Mouse (Mus musculus) forebrain, embryonic 14.5 days (tissue): ENCODE measurements around the gene Trdn. TPM values are rescaled to one million over a fixed set of nuclear protein-coding genes. Genes with fewer than 3 reads are reported as not detected.
A peak's percentile ranks its signal among the peaks of the same experiment; 100 is the strongest.

Experiments
- ATAC-seq: fragments of 200-750 bp; cut with Nextera tagmentation; 2 replicates; pipeline ENCODE4 v1.8.0; 2017; ENCODE audit warnings: mild to moderate bottlenecking, moderate library complexity
- DNase-seq: peaks from one replicate; pipeline ENCODE4 v3.0.0-alpha.2; 2015; ENCODE audit warnings: low spot score
- H3K27ac ChIP-seq: fragments of 300-500 bp; sonication (generic); 2 replicates; pipeline ENCODE4 v1.5.1; 2014; ENCODE audit warnings: low read depth, mild to moderate bottlenecking, control low read depth, low read length, moderate library complexity
- H3K27me3 ChIP-seq: fragments of 300-500 bp; sonication (generic); replicated peaks from 2 replicates; pipeline ENCODE4 v1.6.1; 2014; ENCODE audit warnings: low read length, control low read depth, mixed read lengths; ENCODE audit not compliant: control insufficient read depth, insufficient read depth
- H3K36me3 ChIP-seq: fragments of 300-500 bp; sonication (generic); 2 replicates; pipeline ENCODE4 v1.6.1; 2014; ENCODE audit warnings: low read length, control low read depth; ENCODE audit not compliant: control insufficient read depth, insufficient read depth
- H3K4me1 ChIP-seq: fragments of 300-500 bp; sonication (generic); 2 replicates; pipeline ENCODE4 v1.6.1; 2014; ENCODE audit warnings: antibody characterized with exemption, low read length, control low read depth; ENCODE audit not compliant: control insufficient read depth, insufficient read depth
- H3K4me2 ChIP-seq: fragments of 300-500 bp; sonication (generic); 2 replicates; pipeline ENCODE4 v1.6.1; 2014; ENCODE audit warnings: mild to moderate bottlenecking, control low read depth, low read length
- H3K4me3 ChIP-seq: fragments of 300-500 bp; sonication (generic); 2 replicates; pipeline ENCODE4 v1.5.1; 2014; ENCODE audit warnings: low read depth, low read length, control low read depth
- H3K9ac ChIP-seq: fragments of 300-500 bp; sonication (generic); 2 replicates; pipeline ENCODE4 v1.6.1; 2014; ENCODE audit warnings: mild to moderate bottlenecking, low read length, control low read depth, moderate library complexity
- H3K9me3 ChIP-seq: fragments of 300-500 bp; sonication (generic); replicated peaks from 2 replicates; pipeline ENCODE4 v1.6.1; 2016; ENCODE audit warnings: low read length, control low read depth, mixed read lengths; ENCODE audit not compliant: control insufficient read depth
- WGBS: fragments of 180-500 bp; shearing (Covaris S2); extraction: QIAGEN DNeasy Blood & Tissue Kit; methylation state at CpG from one replicate; pipeline ENCODE4 v1.1.7; 2014; 5-methylcytosine and 5-hydroxymethylcytosine counted together
- polyA plus RNA-seq: library from polyadenylated mRNA; unstranded; fragments of >200 nt; fragmentation: Nextera tagmentation; extraction: Ambion mirVana; gene quantifications from 2 replicates; pipeline ENCODE4 v1.2.1, GENCODE M21; 2014

The Trdn gene
- polyA plus RNA-seq, 1 experiment from 2014 or later: not detected

- H3K4me3 ChIP-seq: no peak overlapping the region
- no peak overlapping the region for H3K4me2 ChIP-seq
- ATAC-seq (peak; percentile 37; the same call in 1 of the 2 replicates), DNase-seq (peak; percentile 39)
- no peak overlapping the region for H3K9ac ChIP-seq
- no peaks in the 10 kb centered on the region for H3K9me3 ChIP-seq
- no peaks in the 10 kb centered on the region for H3K4me1 ChIP-seq
- no peak overlapping the region for H3K27ac ChIP-seq
- H3K27me3 ChIP-seq: no peaks in the 10 kb centered on the region
- no peaks in the 10 kb centered on the region for H3K36me3 ChIP-seq
Observed at GRCm38 (mm10) chr10:33107942-33108341, 27.6 kb downstream of the Trdn start.

- H3K27ac ChIP-seq: no peak overlapping the region
- H3K4me1 ChIP-seq: no peaks in the 10 kb centered on the region
- H3K9ac ChIP-seq: no peak overlapping the region
- no peaks in the 10 kb centered on the region for H3K36me3 ChIP-seq
- H3K4me2 ChIP-seq: no peak overlapping the region
- ATAC-seq (no peak), DNase-seq (no peak)
- H3K4me3 ChIP-seq: no peak overlapping the region
- H3K9me3 ChIP-seq: no peaks in the 10 kb centered on the region
- H3K27me3 ChIP-seq: no peaks in the 10 kb centered on the region
Observed at GRCm38 (mm10) chr10:33123028-33123427, 42.7 kb downstream of the Trdn start.

GRCm38 (mm10) chr10:33144911-33145310 lies 64.6 kb downstream of the Trdn start:
- no peaks in the 10 kb centered on the region for H3K36me3 ChIP-seq
- WGBS: 90% methylated on average over 1 of the region's 1 CpGs
- no peak for ATAC-seq
- no peak for DNase-seq
- no peak overlapping the region for H3K27ac ChIP-seq
- H3K4me3 ChIP-seq: no peak overlapping the region
- H3K27me3 ChIP-seq: no peaks in the 10 kb centered on the region
- H3K9ac ChIP-seq: no peak overlapping the region
- H3K4me1 ChIP-seq: no peaks in the 10 kb centered on the region
- no peak overlapping the region for H3K4me2 ChIP-seq
- no peaks in the 10 kb centered on the region for H3K9me3 ChIP-seq

GRCm38 (mm10) chr10:33179731-33180631 lies 99.6 kb downstream of the Trdn start:
- peak; percentile 37; the same call in 1 of the 2 replicates for ATAC-seq
- no peak overlapping the region for H3K27ac ChIP-seq
- H3K4me3 ChIP-seq: no peak overlapping the region
- H3K9ac ChIP-seq: no peak overlapping the region
- H3K9me3 ChIP-seq: no peaks in the 10 kb centered on the region
- 31% methylated on average over 2 of the region's 2 CpGs for WGBS
- no peaks in the 10 kb centered on the region for H3K4me1 ChIP-seq
- DNase-seq: peak; percentile 37
- no peaks in the 10 kb centered on the region for H3K36me3 ChIP-seq
- no peak overlapping the region for H3K4me2 ChIP-seq
- no peaks in the 10 kb centered on the region for H3K27me3 ChIP-seq

GRCm38 (mm10) chr10:33189031-33189430 lies 108.7 kb downstream of the Trdn start:
- Histone ChIP-seq H3K4me1 (no peaks in the 10 kb centered on the region), H3K4me2 (no peak overlapping the region)
- 86% methylated on average over 1 of the region's 1 CpGs for WGBS

GRCm38 (mm10) chr10:33195919-33196318 lies 115.6 kb downstream of the Trdn start:
- WGBS: 5% methylated on average over 1 of the region's 1 CpGs

More at GRCm38 (mm10) chr10:33189031-33189430, 108.7 kb downstream of the Trdn start:
- no peaks in the 10 kb centered on the region for H3K36me3 ChIP-seq
- no peaks in the 10 kb centered on the region for H3K9me3 ChIP-seq
- H3K27me3 ChIP-seq: no peaks in the 10 kb centered on the region
- no peak overlapping the region for H3K9ac ChIP-seq
- H3K27ac ChIP-seq: no peak overlapping the region
- H3K4me3 ChIP-seq: no peak overlapping the region
- no peak for DNase-seq
- no peak for ATAC-seq

GRCm38 (mm10) chr10:33198257-33198656 lies 117.9 kb downstream of the Trdn start:
- WGBS: 61% methylated on average over 1 of the region's 1 CpGs
- DNase-seq (no peak), ATAC-seq (no peak)
- H3K4me2 ChIP-seq: no peak overlapping the region
- H3K9ac ChIP-seq: no peak overlapping the region
- no peak overlapping the region for H3K27ac ChIP-seq
- H3K4me3 ChIP-seq: no peak overlapping the region
- no peaks in the 10 kb centered on the region for H3K36me3 ChIP-seq
- H3K27me3 ChIP-seq: no peaks in the 10 kb centered on the region
- no peaks in the 10 kb centered on the region for H3K4me1 ChIP-seq
- no peaks in the 10 kb centered on the region for H3K9me3 ChIP-seq

More at GRCm38 (mm10) chr10:33195919-33196318, 115.6 kb downstream of the Trdn start:
- H3K4me1 ChIP-seq: no peaks in the 10 kb centered on the region
- no peak overlapping the region for H3K27ac ChIP-seq
- ATAC-seq (no peak), DNase-seq (no peak)
- H3K27me3 ChIP-seq: no peaks in the 10 kb centered on the region
- H3K4me2 ChIP-seq: no peak overlapping the region
- H3K4me3 ChIP-seq: no peak overlapping the region
- no peaks in the 10 kb centered on the region for H3K36me3 ChIP-seq
- no peak overlapping the region for H3K9ac ChIP-seq
- no peaks in the 10 kb centered on the region for H3K9me3 ChIP-seq

GRCm38 (mm10) chr10:33210411-33210810 lies 130.1 kb downstream of the Trdn start:
- DNase-seq (no peak), ATAC-seq (no peak)
- Histone ChIP-seq H3K9ac (no peak overlapping the region), H3K9me3 (no peaks in the 10 kb centered on the region), H3K36me3 (no peaks in the 10 kb centered on the region), H3K4me2 (no peak overlapping the region), H3K4me3 (no peak overlapping the region), H3K27me3 (no peaks in the 10 kb centered on the region), H3K27ac (no peak overlapping the region), H3K4me1 (no peaks in the 10 kb centered on the region)
- 80% methylated on average over 1 of the region's 1 CpGs for WGBS

- H3K9ac ChIP-seq: no peak overlapping the region
- H3K4me3 ChIP-seq: no peak overlapping the region
- H3K4me1 ChIP-seq: no peaks in the 10 kb centered on the region
- 29% methylated on average over 1 of the region's 1 CpGs for WGBS
- H3K36me3 ChIP-seq: no peaks in the 10 kb centered on the region
- no peak overlapping the region for H3K4me2 ChIP-seq
- H3K27ac ChIP-seq: no peak overlapping the region
- H3K27me3 ChIP-seq: no peaks in the 10 kb centered on the region
- no peak for DNase-seq
- ATAC-seq: no peak
- H3K9me3 ChIP-seq: no peaks in the 10 kb centered on the region
Observed at GRCm38 (mm10) chr10:33253911-33254310, 173.6 kb downstream of the Trdn start.
